Mouse (Mus musculus) liver, postnatal 0 days (tissue): ENCODE data around the gene Ndufs7. TPM values are rescaled to one million over a fixed set of nuclear protein-coding genes. Genes with fewer than 3 reads are reported as not detected.
"Not testable (repeated sequence)": the region's sequence is repeated elsewhere in the genome, so short reads cannot be mapped to it uniquely, and the experiment has no call there.

Experiments used
- ATAC-seq: fragments of 200-750 bp; cut with Nextera tagmentation; 2 replicates; pipeline ENCODE4 v1.8.0; 2017; ENCODE audit warnings: mild to moderate bottlenecking, moderate library complexity
- DNase-seq: peaks from one replicate; pipeline ENCODE4 v3.0.0-alpha.2; 2016
- H3K27ac ChIP-seq: fragments of 300-500 bp; sonication (generic); 2 replicates; pipeline ENCODE4 v1.5.1; 2014; ENCODE audit warnings: antibody characterized with exemption, moderate library complexity, mild to moderate bottlenecking, low read depth
- H3K27me3 ChIP-seq: fragments of 300-500 bp; sonication (generic); 2 replicates; pipeline ENCODE4 v1.6.1; 2014; ENCODE audit warnings: low read length, control low read depth, mixed read lengths; ENCODE audit not compliant: insufficient read depth
- H3K36me3 ChIP-seq: fragments of 300-500 bp; sonication (generic); replicated peaks from 2 replicates; pipeline ENCODE4 v1.6.1; 2014; ENCODE audit warnings: mild to moderate bottlenecking, control low read depth, low read length, moderate library complexity, mixed read lengths; ENCODE audit not compliant: insufficient read depth
- H3K4me1 ChIP-seq: fragments of 300-500 bp; sonication (generic); 2 replicates; pipeline ENCODE4 v1.6.1; 2014; ENCODE audit warnings: antibody characterized with exemption, mild to moderate bottlenecking, control low read depth; ENCODE audit not compliant: insufficient read depth
- H3K4me2 ChIP-seq: fragments of 300-500 bp; sonication (generic); 2 replicates; pipeline ENCODE4 v1.6.1; 2014; ENCODE audit warnings: low read depth, mild to moderate bottlenecking, low read length, moderate library complexity, mixed read lengths
- H3K4me3 ChIP-seq: fragments of 300-500 bp; sonication (generic); 2 replicates; pipeline ENCODE4 v1.5.1; 2014; ENCODE audit warnings: low read depth, low read length
- H3K9ac ChIP-seq: fragments of 300-500 bp; sonication (generic); replicated peaks from 2 replicates; pipeline ENCODE4 v1.6.1; 2014; ENCODE audit warnings: mild to moderate bottlenecking, moderate library complexity
- H3K9me3 ChIP-seq: fragments of 300-500 bp; sonication (generic); 2 replicates; pipeline ENCODE4 v1.6.1; 2016; ENCODE audit warnings: mild to moderate bottlenecking, control low read depth, low read length, mixed read lengths
- CTCF ChIP-seq: sonication (generic); IDR thresholded peaks from 2 replicates; pipeline ENCODE4 v1.5.1; 2016; ENCODE audit warnings: antibody characterized with exemption, low read depth
- EP300 ChIP-seq: IDR thresholded peaks from 2 replicates; pipeline ENCODE4 v1.6.1; 2016; ENCODE audit warnings: antibody characterized with exemption, low read depth, mild to moderate bottlenecking
- WGBS: fragments of 180-500 bp; shearing (Covaris S2); extraction: QIAGEN DNeasy Blood & Tissue Kit; methylation state at CpG from one replicate; pipeline ENCODE4 v1.1.7; 2014; ENCODE audit not compliant: insufficient replicate concordance; 5-methylcytosine and 5-hydroxymethylcytosine counted together
- polyA plus RNA-seq: library from polyadenylated mRNA; unstranded; fragments of >200 nt; fragmentation: Nextera tagmentation; extraction: Ambion mirVana; gene quantifications from 2 replicates; pipeline ENCODE4 v1.2.1, GENCODE M21; 2015

Ndufs7 gene
- polyA plus RNA-seq, 1 experiment from 2014 or later: 321 TPM

- no peak overlapping the region for H3K4me2 ChIP-seq
- peaks cover 13% of the 10 kb centered on the region for H3K4me1 ChIP-seq
- no peaks in the 10 kb centered on the region for H3K27me3 ChIP-seq
- H3K9me3 ChIP-seq: no peaks in the 10 kb centered on the region
- ATAC-seq: no peak
- no peak overlapping the region for H3K9ac ChIP-seq
- WGBS: 2% methylated on average over 4 of the region's 4 CpGs
- H3K27ac ChIP-seq: no peak overlapping the region
- peak; percentile 83 for DNase-seq
- no peak overlapping the region for H3K4me3 ChIP-seq
- peaks cover 34% of the 10 kb centered on the region for H3K36me3 ChIP-seq
- no peak for TF ChIP-seq EP300
- peak; percentile 95 for TF ChIP-seq CTCF
Measured at GRCm38 (mm10) chr10:80245600-80245999, 3.3 kb upstream of the Ndufs7 start.

GRCm38 (mm10) chr10:80247849-80248248 is 1.1 kb upstream of the Ndufs7 start:
- TF ChIP-seq CTCF (peak; percentile 58), EP300 (no peak)
- no peak overlapping the region for H3K27ac ChIP-seq
- ATAC-seq: no peak
- H3K36me3 ChIP-seq: peaks cover 15% of the 10 kb centered on the region
- peak overlapping the region; percentile 87; the same call in 1 of the 2 replicates for H3K4me2 ChIP-seq
- H3K9ac ChIP-seq: no peak overlapping the region
- no peak overlapping the region for H3K4me3 ChIP-seq
- H3K4me1 ChIP-seq: peaks cover 17% of the 10 kb centered on the region
- 62% methylated on average over 6 of the region's 6 CpGs for WGBS
- no peaks in the 10 kb centered on the region for H3K27me3 ChIP-seq
- H3K9me3 ChIP-seq: no peaks in the 10 kb centered on the region
- DNase-seq: no peak

- DNase-seq, H3K27ac ChIP-seq: not testable (repeated sequence)
- peaks cover 17% of the 10 kb centered on the region for H3K4me1 ChIP-seq
Measured at GRCm38 (mm10) chr10:80248437-80248836, 484 bp upstream of the Ndufs7 start.

GRCm38 (mm10) chr10:80250059-80250458 is 1.1 kb downstream of the Ndufs7 start:
- Histone ChIP-seq H3K27ac (peak overlapping the region; percentile 88), H3K4me2 (peak overlapping the region; percentile 87), H3K27me3 (no peaks in the 10 kb centered on the region), H3K9me3 (no peaks in the 10 kb centered on the region), H3K36me3 (peaks cover 18% of the 10 kb centered on the region), H3K4me1 (peaks cover 17% of the 10 kb centered on the region), H3K9ac (peak overlapping the region; percentile 92), H3K4me3 (peak overlapping the region; percentile 86)
- ATAC-seq (no peak), DNase-seq (no peak)
- TF ChIP-seq CTCF (no peak), EP300 (no peak)
- 20% methylated on average over 2 of the region's 2 CpGs for WGBS

More at GRCm38 (mm10) chr10:80248437-80248836, 484 bp upstream of the Ndufs7 start:
- H3K9ac ChIP-seq, ATAC-seq, H3K27me3 ChIP-seq, H3K9me3 ChIP-seq: not testable (repeated sequence)
- peak overlapping the region; percentile 86 for H3K4me3 ChIP-seq
- H3K36me3 ChIP-seq: peaks cover 13% of the 10 kb centered on the region
- 30% methylated on average over 3 of the region's 3 CpGs for WGBS
- peak overlapping the region; percentile 87 for H3K4me2 ChIP-seq

- H3K27me3 ChIP-seq: no peaks in the 10 kb centered on the region
- H3K4me3 ChIP-seq: peak overlapping the region; percentile 86
- no peaks in the 10 kb centered on the region for H3K9me3 ChIP-seq
- H3K27ac ChIP-seq: no peak overlapping the region
- no peak for DNase-seq
- H3K9ac ChIP-seq: peak overlapping the region; percentile 92; the same call in 1 of the 2 replicates
- no peak for ATAC-seq
- H3K36me3 ChIP-seq: peaks cover 23% of the 10 kb centered on the region
- H3K4me1 ChIP-seq: peaks cover 12% of the 10 kb centered on the region
- 80% methylated on average over 4 of the region's 4 CpGs for WGBS
- peak overlapping the region; percentile 87 for H3K4me2 ChIP-seq
- TF ChIP-seq CTCF (no peak), EP300 (no peak)
Measured at GRCm38 (mm10) chr10:80250573-80250972, 1.7 kb downstream of the Ndufs7 start.

- no peak overlapping the region for H3K9ac ChIP-seq
- H3K4me3 ChIP-seq: no peak overlapping the region
- no peak for ATAC-seq
- no peaks in the 10 kb centered on the region for H3K27me3 ChIP-seq
- H3K27ac ChIP-seq: no peak overlapping the region
- H3K36me3 ChIP-seq: peaks cover 33% of the 10 kb centered on the region
- no peaks in the 10 kb centered on the region for H3K9me3 ChIP-seq
- peaks cover 12% of the 10 kb centered on the region for H3K4me1 ChIP-seq
- no peak overlapping the region for H3K4me2 ChIP-seq
- no peak for DNase-seq
- no peak for TF ChIP-seq CTCF
- no peak for TF ChIP-seq EP300
Measured at GRCm38 (mm10) chr10:80252011-80252410, 3.1 kb downstream of the Ndufs7 start.
